Mouse (Mus musculus): ENCODE results near the gene Lrrc7.

DNA sequence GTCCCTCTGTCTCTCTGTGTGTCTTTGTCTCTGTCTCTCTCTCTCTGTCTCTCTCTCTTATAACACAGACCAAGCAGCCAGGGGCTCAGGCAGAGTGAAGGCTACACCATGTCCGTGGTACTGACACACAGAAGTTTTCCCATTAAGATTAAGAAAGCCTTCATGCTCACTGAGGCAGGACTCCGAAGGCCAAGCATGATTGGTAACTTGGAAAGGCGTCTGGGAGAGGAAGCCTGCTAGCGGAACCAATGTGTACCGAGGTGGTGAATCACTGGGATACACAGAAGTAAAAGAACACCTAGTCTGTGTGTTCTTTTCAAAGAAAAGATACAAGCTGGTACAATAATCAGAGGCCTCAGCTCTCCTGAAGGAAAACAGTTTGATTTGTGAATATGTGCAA is 484.2 kb downstream of the Lrrc7 start:
- TF ChIP-seq POLR2A (IDR thresholded peaks at IDR 0.05; ENCODE audit: low read depth, low read length) (no peak), CTCF (IDR thresholded peaks at IDR 0.05; ENCODE audit: extremely low read depth, insufficient read depth, insufficient read length, insufficient replicate concordance) (no peak)

Data from spleen, adult 2 months (tissue).